Mouse (Mus musculus): Measurements from ENCODE around the gene Egfl8. TPM values are rescaled to one million over a fixed set of nuclear protein-coding genes. Genes with fewer than 3 reads are reported as not detected.

The Egfl8 gene
- total RNA-seq, 2 experiments from 2014 or later = 2.7 to 3.3 TPM

- DNase-seq (ENCODE audit: low spot score in 2 of 2) = no peak
These were observed 11.1 kb downstream of the Egfl8 start for GRCm38 (mm10) chr17:34604511-34605237.

GRCm38 (mm10) chr17:34604061-34604508, 11.7 kb downstream of the Egfl8 start, which contains the start of gene Agpat1:
Gene Agpat1, plus strand, starts transcription at chr17:34604262.
- intact Hi-C loops (cut with DNase I) = loop anchor here (2.0 kb wide), 1 partner anchor 17 kb away; no protein-coding TSS in a partner anchor
- DNase-seq (ENCODE audit: low spot score in 2 of 2) = peak; percentile 97 to 98

More at GRCm38 (mm10) chr17:34604511-34605237, 11.1 kb downstream of the Egfl8 start:
- intact Hi-C loops (cut with DNase I) = loop anchor here (2.0 kb wide), 1 partner anchor 18 kb away; no protein-coding TSS in a partner anchor

GRCm38 (mm10) chr17:34603375-34604060, 12.3 kb downstream of the Egfl8 start, which contains the start of gene Rnf5:
Gene Rnf5, minus strand, starts transcription at chr17:34603690.
- DNase-seq (ENCODE audit: low spot score in 2 of 2) = peak; percentile 96 to 99
- intact Hi-C loops (cut with DNase I) = loop anchor here (1.0 to 2.0 kb wide), 2 partner anchors 10 to 17 kb away; no protein-coding TSS in a partner anchor

GRCm38 (mm10) chr17:34601796-34602195, 14.0 kb downstream of the Egfl8 start:
- no peak for DNase-seq (ENCODE audit: low spot score in 2 of 2)
- intact Hi-C loops (cut with DNase I) = no loop called here

GRCm38 (mm10) chr17:34599891-34600290, 15.9 kb downstream of the Egfl8 start:
- no peak for DNase-seq (ENCODE audit: low spot score in 2 of 2)
- intact Hi-C loops (cut with DNase I) = loop anchor here (5.0 to 10.0 kb wide), 2 partner anchors 32 to 565 kb away; partner anchors contain the start of genes Col11a2, Rxrb and Slc39a7

DNA sequence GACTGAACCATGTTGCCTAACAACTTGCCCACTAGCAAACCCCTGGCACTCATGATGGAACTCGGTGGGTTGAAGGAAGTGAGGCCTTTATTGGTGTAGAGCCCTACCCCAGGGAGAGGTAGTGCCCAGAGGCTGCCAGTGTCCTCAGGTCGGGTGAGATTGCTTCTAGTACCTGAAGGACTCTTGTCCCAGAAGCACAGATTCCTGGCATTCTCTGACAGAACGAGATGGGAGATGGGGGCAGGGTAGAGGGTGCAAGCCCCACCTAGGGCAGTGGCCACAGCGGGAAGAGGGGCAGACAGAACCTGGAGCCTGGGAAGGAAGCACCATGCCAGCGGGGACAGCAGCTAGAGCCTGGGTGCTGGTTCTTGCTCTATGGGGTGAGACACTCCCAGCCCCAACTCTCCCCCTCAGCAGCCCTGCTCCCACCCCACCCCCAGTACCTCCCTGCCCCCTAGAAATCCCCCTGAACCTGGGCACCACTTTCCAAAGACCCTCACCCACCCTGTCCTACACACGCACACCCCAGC, 18.1 kb downstream of the Egfl8 start, which contains the start of gene Ager:
TSS of gene Ager (plus strand) at position 297 of the 530 bp plus-strand sequence.
- intact Hi-C loops (cut with DNase I) = loop anchor here (5.0 to 10.0 kb wide), 2 partner anchors 35 to 563 kb away; partner anchors contain the start of genes Col11a2, Rxrb and Slc39a7
- no peak for DNase-seq (ENCODE audit: low spot score in 2 of 2)

- no peak for DNase-seq (ENCODE audit: low spot score in 2 of 2)
- intact Hi-C loops (cut with DNase I) = loop anchor here (5.0 to 10.0 kb wide), 2 partner anchors 36 to 561 kb away; partner anchors contain the start of genes Col11a2, Rxrb and Slc39a7
These were observed 19.7 kb downstream of the Egfl8 start for GRCm38 (mm10) chr17:34596098-34596497.

DNA sequence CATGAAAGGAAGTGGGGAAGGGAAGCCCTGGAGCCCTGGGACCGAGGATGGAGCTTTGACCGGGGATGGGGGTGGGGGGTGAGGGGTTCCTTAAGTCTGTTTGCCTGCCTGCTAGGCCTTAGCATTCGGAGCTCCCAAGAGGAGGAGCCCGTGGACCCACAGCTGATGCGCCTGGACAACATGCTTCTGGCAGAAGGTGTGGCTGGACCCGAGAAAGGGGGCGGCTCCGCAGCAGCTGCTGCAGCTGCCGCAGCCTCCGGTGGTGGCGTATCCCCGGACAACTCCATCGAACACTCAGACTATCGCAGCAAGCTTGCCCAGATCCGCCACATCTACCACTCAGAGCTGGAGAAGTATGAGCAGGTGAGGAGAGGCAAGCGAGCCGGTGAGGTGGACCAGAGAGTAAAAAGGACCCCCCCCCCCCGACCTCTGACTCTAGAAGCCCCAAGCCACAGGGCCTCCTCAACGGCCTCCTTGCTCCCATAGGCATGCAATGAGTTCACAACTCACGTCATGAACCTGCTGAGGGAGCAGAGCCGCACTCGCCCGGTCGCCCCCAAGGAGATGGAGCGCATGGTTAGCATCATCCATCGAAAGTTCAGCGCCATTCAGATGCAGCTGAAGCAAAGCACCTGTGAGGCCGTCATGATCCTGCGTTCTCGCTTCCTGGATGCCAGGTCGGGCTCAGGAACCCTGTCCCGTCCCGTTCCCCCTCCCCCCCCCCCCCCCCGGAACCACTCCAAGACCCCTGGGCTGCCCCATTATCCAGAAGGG, 21.8 kb downstream of the Egfl8 start:
- intact Hi-C loops (cut with DNase I) = loop anchor here (1.0 to 10.0 kb wide), 4 partner anchors 9 to 643 kb away; partner anchors contain the start of genes Col11a2, Nfkbil1, Rnf5 and Rxrb
- DNase-seq (ENCODE audit: low spot score in 2 of 2) = no peak

- intact Hi-C loops (cut with DNase I) = loop anchor here (1.0 to 10.0 kb wide), 4 partner anchors 10 to 644 kb away; partner anchors contain the start of genes Col11a2, Nfkbil1, Rnf5 and Rxrb
- no peak for DNase-seq (ENCODE audit: low spot score in 2 of 2)
These were observed 22.9 kb downstream of the Egfl8 start for GRCm38 (mm10) chr17:34592581-34593549.

DNA sequence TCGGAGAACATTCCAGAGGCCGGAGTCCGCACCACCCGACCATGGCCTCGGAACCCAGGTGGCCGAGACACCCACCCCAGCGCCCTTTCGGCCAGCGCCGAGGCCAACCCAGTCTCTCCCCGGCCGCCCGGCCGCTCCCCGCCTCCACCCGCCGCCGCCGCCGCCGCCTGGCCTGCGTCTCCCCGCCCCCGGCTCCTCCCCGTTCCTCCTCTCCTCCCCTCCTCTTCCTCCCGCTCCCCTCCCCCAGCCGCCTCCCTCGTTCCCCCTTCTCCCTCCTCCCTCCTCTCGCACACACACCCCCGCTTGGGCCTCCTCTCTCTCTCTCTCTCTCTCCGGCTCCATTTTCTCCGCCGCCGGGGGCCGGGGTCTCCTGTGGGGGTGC, 23.8 kb downstream of the Egfl8 start:
- intact Hi-C loops (cut with DNase I) = loop anchor here (2.0 to 10.0 kb wide), 3 partner anchors 471 to 645 kb away; partner anchors contain the start of genes Col11a2, Nfkbil1, Rxrb and Slc39a7
- peak; percentile 63 to 74 for DNase-seq (ENCODE audit: low spot score in 2 of 2)

DNA sequence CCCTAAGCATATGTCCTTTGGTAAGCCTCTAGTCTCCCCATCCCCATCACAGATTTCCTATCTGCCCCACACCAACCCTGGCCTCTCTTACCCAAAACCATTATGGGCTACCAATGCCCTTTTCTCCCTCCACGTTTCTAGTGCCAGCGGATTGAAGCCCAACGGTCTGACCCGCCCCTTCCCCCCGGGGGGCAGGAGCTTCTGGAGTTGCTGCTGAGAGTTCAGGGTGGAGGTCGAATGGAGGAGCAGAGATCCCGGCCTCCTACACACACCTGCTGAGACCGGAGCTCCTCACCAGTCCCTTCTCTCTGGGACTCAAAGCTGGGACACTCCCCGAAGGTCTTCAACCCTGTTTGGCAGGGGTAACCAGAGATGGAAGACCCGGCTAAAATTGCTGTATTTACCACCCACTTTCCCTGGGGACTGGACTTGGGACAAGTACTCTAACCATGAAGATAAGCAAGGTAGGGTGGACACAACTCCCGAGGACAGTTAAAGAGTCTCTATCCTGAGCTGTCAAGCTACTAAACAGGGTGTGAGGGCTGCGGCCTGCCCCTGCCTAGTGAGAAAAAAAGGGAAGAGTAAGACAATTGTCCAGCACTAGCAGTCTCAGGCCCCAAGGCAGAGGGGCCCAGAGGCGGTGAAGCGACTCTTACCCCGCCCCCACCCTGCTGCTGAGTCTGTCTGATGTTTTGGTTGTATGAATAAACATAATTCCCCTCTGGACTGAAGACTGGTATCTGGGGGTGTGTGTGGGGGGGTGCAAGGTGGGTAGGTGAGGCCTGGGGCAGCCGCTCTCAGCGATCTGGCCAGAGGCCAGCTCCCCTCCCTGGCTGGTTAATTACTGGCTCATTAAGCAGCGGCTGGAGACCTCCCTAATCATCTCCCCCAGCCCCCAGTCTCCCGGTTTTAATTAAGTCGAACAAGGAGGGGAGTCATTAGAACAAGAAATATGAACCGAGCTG, 24.5 kb downstream of the Egfl8 start, which contains the start of gene Pbx2:
TSS of gene Pbx2 (plus strand) at position 238 of the 965 bp plus-strand sequence.
- intact Hi-C loops (cut with DNase I) = loop anchor here (5.0 to 10.0 kb wide), 2 partner anchors 557 to 646 kb away; partner anchors contain the start of genes Col11a2, Nfkbil1, Rxrb and Slc39a7

GRCm38 (mm10) chr17:34590154-34590987, 25.4 kb downstream of the Egfl8 start:
- DNase-seq (ENCODE audit: low spot score in 2 of 2) = no peak
- intact Hi-C loops (cut with DNase I) = loop anchor here (5.0 to 10.0 kb wide), 2 partner anchors 556 to 647 kb away; partner anchors contain the start of genes Col11a2, Nfkbil1, Rxrb and Slc39a7

More for the DNA sequence above, 24.5 kb downstream of the Egfl8 start, which contains the start of gene Pbx2:
- no peak for DNase-seq (ENCODE audit: low spot score in 2 of 2)

- intact Hi-C loops (cut with DNase I) = loop anchor here (5.0 to 10.0 kb wide), 2 partner anchors 555 to 648 kb away; partner anchors contain the start of genes Col11a2, Nfkbil1, Rxrb and Slc39a7
These were observed 26.1 kb downstream of the Egfl8 start, which contains the start of gene Gpsm3 for GRCm38 (mm10) chr17:34589681-34590101. Gene Gpsm3, plus strand, starts transcription at chr17:34589806.

DNA sequence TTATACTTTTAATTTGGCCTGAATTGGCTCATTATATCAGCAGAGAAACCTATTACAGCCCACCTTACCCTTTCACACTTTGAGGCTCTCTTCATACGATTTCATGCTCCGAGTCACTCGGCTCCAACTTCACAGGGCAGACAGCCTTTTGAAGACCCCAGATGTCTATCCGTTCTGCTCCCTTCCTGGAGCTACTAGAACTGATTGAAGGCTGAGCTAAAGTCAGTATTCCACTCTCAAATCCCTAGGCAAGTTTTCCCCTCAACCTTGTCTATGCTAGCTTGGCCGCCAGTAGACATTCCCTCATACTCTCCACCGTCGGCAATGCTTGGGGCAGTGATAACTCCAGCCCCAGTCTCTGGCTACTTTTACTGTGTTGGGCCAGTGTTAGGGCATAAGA, 26.6 kb downstream of the Egfl8 start:
- no peak for DNase-seq (ENCODE audit: low spot score in 2 of 2)
- intact Hi-C loops (cut with DNase I) = no loop called here

More at GRCm38 (mm10) chr17:34589681-34590101, 26.1 kb downstream of the Egfl8 start, which contains the start of gene Gpsm3:
- DNase-seq (ENCODE audit: low spot score in 2 of 2) = no peak

DNA sequence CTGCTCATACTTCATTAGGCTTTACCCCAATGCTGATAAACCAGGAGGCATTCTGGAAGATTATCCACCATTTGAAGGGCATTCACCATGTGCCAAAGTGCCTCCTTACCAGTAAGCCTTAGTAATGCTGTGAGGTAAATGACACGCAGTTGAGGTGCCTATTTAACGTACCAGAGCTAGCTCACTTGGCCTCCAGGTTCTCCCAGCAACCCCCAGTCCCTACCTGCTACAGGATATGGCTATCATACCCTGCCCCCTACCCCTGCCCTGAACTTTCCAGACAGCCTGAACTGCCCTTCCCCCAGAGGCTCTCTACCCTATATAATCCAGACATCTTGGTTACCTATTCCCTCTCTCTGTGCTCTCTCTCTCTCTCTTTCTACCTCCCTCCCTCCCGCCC, 27.0 kb downstream of the Egfl8 start:
- intact Hi-C loops (cut with DNase I) = no loop called here
- DNase-seq (ENCODE audit: low spot score in 2 of 2) = no peak

Data from left cerebral cortex, postnatal 36 days (tissue).